Mouse (Mus musculus) thymus, adult 2 months (tissue): ENCODE data around the gene Cep44.

Experiments
- CTCF ChIP-seq: fragments of 200-500 bp; IDR thresholded peaks from 2 replicates; pipeline ENCODE4 v1.5.1; 2012; ENCODE audit warnings: mild to moderate bottlenecking, control low read depth, low read length, moderate library complexity, borderline replicate concordance; ENCODE audit not compliant: control insufficient read depth, poor library complexity, insufficient read depth; ENCODE audit errors: extremely low read depth
- POLR2A ChIP-seq: fragments of 200-500 bp; IDR thresholded peaks from 2 replicates; pipeline ENCODE4 v1.6.1; 2012; ENCODE audit warnings: mild to moderate bottlenecking, low read length, control low read depth, moderate library complexity; ENCODE audit not compliant: control insufficient read depth, poor library complexity, insufficient read depth; ENCODE audit errors: extremely low read depth

GRCm38 (mm10) chr8:56566856-56567255 lies 16.0 kb upstream of the Cep44 start:
- TF ChIP-seq POLR2A (no peak), CTCF (no peak)
